ENCODE assay signal across 25 mouse cellular contexts in genomic region chr6:108717681-108718080, GRCm38 (mm10). TPM values are rescaled to one million over a fixed set of nuclear protein-coding genes. Genes with fewer than 3 reads are reported as not detected.
DNase-seq lines count a peak whose midpoint lies in the region; ATAC-seq lines count a peak whose summit lies in the region.
"Had no signal": no experiment of that assay in that cellular context is flagged by ENCODE, and none has a peak within 500 bp of the region (broad histone marks: within the 10 kb centered on the region; RNA-seq: fewer than 3 reads in every experiment).

No protein-coding gene starts in this region.

- peak; percentile 30 to 62; a peak in 3 of 4 replicates for ATAC-seq in hematopoietic stem cell, adult 5-6 weeks (replicated peaks in 1 of 2; ENCODE audit: insufficient read depth in 1 of 2, low FRiP score in 2 of 2, low TSS enrichment in 1 of 2, low read depth in 1 of 2, poor library complexity in 2 of 2, severe bottlenecking in 2 of 2)
- ATAC-seq: forebrain, embryonic 15.5 days; inflammation-experienced regulatory T-cells, adult 6 months; liver, embryonic 12.5 days; midbrain, embryonic 16.5 days had no signal

- peak; percentile 34 for DNase-seq in lung, postnatal 25 days (ENCODE audit: low spot score)
- DNase-seq in lung, postnatal 14 days, result no peak
- DNase-seq in spleen, postnatal 36 days (ENCODE audit: low spot score in 2 of 2), result peak; percentile 87
- peak; percentile 34 for DNase-seq in thymus, postnatal 4 days
- no peak for DNase-seq in right cerebral cortex, postnatal 4 days
- no peak for DNase-seq in limb, embryonic 10.5 days (ENCODE audit: low spot score)
- no peak for DNase-seq in adrenal gland, postnatal 14 days
- DNase-seq: adrenal gland, adult 2 months; cerebellum, adult 11-12 months; cerebellum, postnatal 36 days; heart, adult 18-20 months; kidney, adult 8-10 months; kidney, postnatal 4 days had no signal

- H3K9me3 ChIP-seq in limb, embryonic 10.5 days (replicated peaks), result no peaks in the 10 kb centered on the region
- H3K9me3 ChIP-seq: forebrain, embryonic 15.5 days; heart, embryonic 15.5 days; hindbrain, embryonic 10.5 days; lung, embryonic 15.5 days; neural tube, embryonic 12.5 days had no signal

- H3K4me3 ChIP-seq in limb, embryonic 10.5 days, result no peak overlapping the region
- H3K4me3 ChIP-seq: erythroblast, embryonic 14.5 days; forebrain, embryonic 15.5 days; heart, embryonic 15.5 days; hindbrain, embryonic 10.5 days; liver, embryonic 12.5 days; lung, embryonic 15.5 days; megakaryocyte, embryonic 14.5 days; neural tube, embryonic 12.5 days had no signal

- H3K27ac ChIP-seq in limb, embryonic 10.5 days, result no peak overlapping the region
- H3K27ac ChIP-seq: forebrain, embryonic 15.5 days; heart, embryonic 15.5 days; hindbrain, embryonic 10.5 days; liver, embryonic 12.5 days; lung, embryonic 15.5 days; neural tube, embryonic 12.5 days; stomach, postnatal 0 days had no signal

- no peaks in the 10 kb centered on the region for H3K27me3 ChIP-seq in limb, embryonic 10.5 days (ENCODE audit: low read depth, poor library complexity, severe bottlenecking)
- H3K27me3 ChIP-seq: forebrain, embryonic 15.5 days; heart, embryonic 15.5 days; liver, embryonic 12.5 days; lung, embryonic 15.5 days had no signal

- WGBS in limb, embryonic 10.5 days, result 49% methylated on average over 4 of the region's 4 CpGs

- no peaks in the 10 kb centered on the region for H3K36me3 ChIP-seq in limb, embryonic 10.5 days
- H3K36me3 ChIP-seq: forebrain, embryonic 15.5 days; heart, embryonic 15.5 days; hindbrain, embryonic 10.5 days; liver, embryonic 12.5 days; lung, embryonic 15.5 days; neural tube, embryonic 12.5 days had no signal

- peaks cover 9% of the 10 kb centered on the region; the same call in 1 of the 2 replicates for H3K4me1 ChIP-seq in limb, embryonic 10.5 days
- H3K4me1 ChIP-seq: forebrain, embryonic 15.5 days; heart, embryonic 15.5 days; lung, embryonic 15.5 days; neural tube, embryonic 12.5 days had no signal

RNA-seq across cellular contexts. Expression of gene Bhlhe40, which starts 57.3 kb away (rescaled TPM):
- total RNA-seq in hematopoietic stem cell, adult 5-6 weeks (2017), result 21.6 and 29.8 TPM in 2 replicates
- 1.4 and 1.7 TPM in 2 replicates for polyA plus RNA-seq in limb, embryonic 10.5 days (2016; fragmentation: Nextera tagmentation; extraction: Ambion mirVana)
- total RNA-seq in adrenal gland, postnatal 14 days (2021), result 67.2 and 108 TPM in 2 replicates

Comparison
In these comparisons a context has a peak if more than half of its experiments do, and no peak if none do; other contexts are left out.
1. DNase-seq: peak in lung, postnatal 25 days (single experiment), spleen, postnatal 36 days (2 of 2) and thymus, postnatal 4 days (single experiment); none in lung, postnatal 14 days (single experiment), right cerebral cortex, postnatal 4 days (single experiment), limb, embryonic 10.5 days (single experiment) and adrenal gland, postnatal 14 days (single experiment).